Mouse (Mus musculus) olfactory bulb, adult 2 months (tissue): ENCODE results near the gene Phox2a. TPM values are rescaled to one million over a fixed set of nuclear protein-coding genes. Genes with fewer than 3 reads are reported as not detected.

Experiments
- H3K27ac ChIP-seq: fragments of 200-500 bp; 2 replicates; pipeline ENCODE4 v1.5.1; 2012; ENCODE audit warnings: low read depth, low read length; ENCODE audit not compliant: insufficient read depth
- H3K4me1 ChIP-seq: fragments of 200-500 bp; 2 replicates; pipeline ENCODE4 v1.6.1; 2012; ENCODE audit warnings: low read length; ENCODE audit not compliant: control insufficient read depth, insufficient read depth
- H3K4me3 ChIP-seq: fragments of 200-500 bp; 2 replicates; pipeline ENCODE4 v1.5.1; 2012; ENCODE audit warnings: mild to moderate bottlenecking, low read depth, low read length, moderate library complexity; ENCODE audit not compliant: insufficient read depth
- CTCF ChIP-seq: fragments of 200-500 bp; IDR thresholded peaks from 2 replicates; pipeline ENCODE4 v1.5.1; 2012; ENCODE audit warnings: low read depth, mild to moderate bottlenecking, low read length, moderate library complexity; ENCODE audit not compliant: insufficient read depth
- POLR2A ChIP-seq: fragments of 200-500 bp; IDR thresholded peaks from 2 replicates; pipeline ENCODE4 v1.6.1; 2012; ENCODE audit warnings: mild to moderate bottlenecking, low read depth, low read length, moderate library complexity; ENCODE audit not compliant: insufficient read depth
- WGBS: fragments of 180-500 bp; shearing (Covaris S2); methylation state at CpG from one replicate; pipeline ENCODE4 v1.1.7; 2018; 5-methylcytosine and 5-hydroxymethylcytosine counted together
- polyA plus RNA-seq: library from polyadenylated mRNA; stranded (reverse); fragments of >200 nt; gene quantifications from 2 replicates; pipeline ENCODE4 v1.2.4, GENCODE M21; 2012; ENCODE audit warnings: low replicate concordance; ENCODE audit not compliant: missing spikeins, insufficient read depth, insufficient read length

The Phox2a gene
- polyA plus RNA-seq: not detected in 2 replicates

DNA sequence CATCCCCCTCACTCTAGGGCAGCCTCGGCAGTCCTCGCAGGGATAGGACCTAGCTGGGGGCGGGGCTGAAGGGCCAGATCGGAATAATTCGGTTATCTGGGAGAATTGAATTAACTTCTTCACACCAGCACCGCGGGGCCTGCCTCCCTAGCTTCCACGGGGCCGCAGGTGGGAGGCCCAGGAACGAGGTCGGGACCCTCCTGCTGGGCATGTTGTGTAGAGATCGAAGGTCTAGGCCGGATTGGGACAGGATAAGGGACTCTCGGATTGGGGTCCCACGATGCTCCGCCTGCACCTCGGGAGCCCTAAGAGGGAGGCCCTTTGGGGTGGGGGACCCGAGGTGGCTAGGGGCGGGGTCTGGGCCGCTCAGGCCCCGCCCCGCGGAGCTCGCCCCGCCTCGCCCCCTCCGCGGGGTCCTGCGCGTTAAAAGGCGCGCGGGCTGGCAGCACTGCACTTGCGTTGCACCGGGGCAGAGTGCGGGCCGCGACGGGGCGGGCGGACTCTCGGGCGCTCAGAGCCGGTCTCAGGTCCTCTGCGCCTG is at the start of gene Phox2a:
Phox2a (plus strand) TSS at position 453 of the 541 bp plus-strand sequence.
- 2% methylated on average over 45 of the region's 45 CpGs for WGBS
- H3K4me1 ChIP-seq: peaks cover 20% of the 10 kb centered on the region
- TF ChIP-seq POLR2A (no peak), CTCF (no peak)
- no peak within 1 kb of the TSS; the same call in 1 of the 2 replicates for H3K4me3 ChIP-seq
- no peak within 1 kb of the TSS for H3K27ac ChIP-seq

- 58% methylated on average over 7 of the region's 7 CpGs for WGBS
- peaks cover 19% of the 10 kb centered on the region for H3K4me1 ChIP-seq
- no peak overlapping the region for H3K4me3 ChIP-seq
- TF ChIP-seq CTCF (no peak), POLR2A (no peak)
- peak overlapping the region; percentile 46; the same call in 1 of the 2 replicates for H3K27ac ChIP-seq
These were observed 48.1 kb upstream of the Phox2a start for GRCm38 (mm10) chr7:101770051-101770450.

DNA sequence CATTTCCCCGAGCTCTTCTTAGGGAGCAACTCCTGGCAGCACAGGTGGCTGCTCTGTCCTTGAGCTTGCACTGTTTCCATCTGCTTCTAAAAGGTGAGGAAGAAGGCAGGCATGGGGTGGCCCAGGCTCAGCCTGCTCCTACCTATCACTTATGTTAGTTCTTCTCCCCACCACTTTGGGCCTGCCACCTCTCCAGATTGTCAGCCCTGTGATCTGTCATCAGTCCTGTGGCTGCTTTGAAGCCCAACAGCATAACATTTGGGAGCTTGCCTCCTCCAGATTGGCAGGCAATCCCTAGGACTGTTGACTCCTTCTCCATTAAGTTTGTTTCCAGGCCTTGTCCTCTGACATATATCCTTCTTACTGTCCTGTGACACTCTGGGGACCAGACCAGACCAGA is 46.5 kb upstream of the Phox2a start:
- H3K4me1 ChIP-seq: peaks cover 19% of the 10 kb centered on the region
- H3K4me3 ChIP-seq: no peak overlapping the region
- WGBS: 95% methylated on average over 1 of the region's 1 CpGs
- TF ChIP-seq POLR2A (no peak), CTCF (no peak)
- H3K27ac ChIP-seq: no peak overlapping the region

- H3K27ac ChIP-seq: no peak overlapping the region
- TF ChIP-seq POLR2A: no peak
- TF ChIP-seq CTCF: no peak
- H3K4me1 ChIP-seq: peaks cover 16% of the 10 kb centered on the region
- WGBS: 38% methylated on average over 8 of the region's 8 CpGs
- H3K4me3 ChIP-seq: no peak overlapping the region
These were observed 45.4 kb upstream of the Phox2a start for GRCm38 (mm10) chr7:101772687-101773086.

GRCm38 (mm10) chr7:101777053-101777452 is 41.1 kb upstream of the Phox2a start:
- H3K4me3 ChIP-seq: no peak overlapping the region
- 93% methylated on average over 1 of the region's 1 CpGs for WGBS
- H3K27ac ChIP-seq: no peak overlapping the region
- no peak for TF ChIP-seq CTCF
- TF ChIP-seq POLR2A: no peak
- H3K4me1 ChIP-seq: peaks cover 8% of the 10 kb centered on the region

GRCm38 (mm10) chr7:101820295-101821030 is 2.4 kb downstream of the Phox2a start:
- Histone ChIP-seq H3K27ac (no peak overlapping the region), H3K4me3 (peak overlapping the region; percentile 9; the same call in 1 of the 2 replicates)
- 10% methylated on average over 35 of the region's 35 CpGs for WGBS

GRCm38 (mm10) chr7:101821571-101822501 is 3.7 kb downstream of the Phox2a start:
- 3% methylated on average over 62 of the region's 71 CpGs for WGBS

More at GRCm38 (mm10) chr7:101820295-101821030, 2.4 kb downstream of the Phox2a start:
- TF ChIP-seq CTCF (no peak), POLR2A (no peak)
- H3K4me1 ChIP-seq: peaks cover 20% of the 10 kb centered on the region

DNA sequence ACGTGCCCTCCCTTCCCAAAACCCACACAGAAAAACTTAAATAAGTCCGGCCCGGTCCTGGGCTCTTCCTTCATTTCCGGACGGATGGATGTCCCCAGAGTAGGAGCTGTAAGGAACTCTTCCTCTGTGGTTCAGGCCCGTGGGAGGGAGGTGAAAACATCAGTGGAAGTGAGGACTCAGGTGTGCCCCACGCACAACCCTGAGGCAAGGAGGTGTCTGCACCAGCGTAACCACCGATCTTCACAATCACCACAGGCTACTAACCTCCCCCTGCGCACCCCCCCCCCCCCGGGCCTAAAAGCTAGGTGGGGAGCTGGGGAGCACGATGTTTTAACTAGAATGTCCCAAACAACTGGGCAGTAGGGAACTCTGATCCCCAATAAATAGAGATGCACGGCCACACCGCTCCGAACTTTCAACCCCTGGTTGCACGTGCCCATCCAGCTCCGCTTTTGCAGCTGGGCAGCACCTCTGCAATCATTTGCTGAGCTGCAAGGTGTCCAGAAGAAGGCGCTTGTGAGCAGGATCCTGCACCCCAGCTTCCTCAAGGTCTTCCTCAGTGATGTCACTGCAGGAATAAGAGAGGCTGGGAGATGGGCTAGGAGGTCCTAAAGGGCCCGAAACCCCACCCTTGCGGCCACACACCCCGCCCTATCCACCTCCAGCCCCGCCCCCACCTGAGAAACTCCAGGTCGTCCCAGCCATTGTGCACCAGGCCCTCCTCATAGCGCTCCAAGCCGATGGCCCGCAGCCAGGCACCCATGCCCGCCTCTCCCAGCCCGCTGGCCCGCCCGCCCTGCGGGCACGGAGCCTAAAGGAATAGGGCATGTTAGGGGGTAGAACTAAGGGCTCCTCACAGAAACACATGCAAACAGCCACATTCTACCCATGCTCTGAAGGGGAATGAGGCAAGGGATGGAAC is 5.0 kb downstream of the Phox2a start:
- 59% methylated on average over 32 of the region's 32 CpGs for WGBS
- Histone ChIP-seq H3K4me3 (no peak overlapping the region), H3K4me1 (peaks cover 15% of the 10 kb centered on the region), H3K27ac (no peak overlapping the region)
- TF ChIP-seq POLR2A: no peak
- no peak for TF ChIP-seq CTCF

More at GRCm38 (mm10) chr7:101821571-101822501, 3.7 kb downstream of the Phox2a start:
- Histone ChIP-seq H3K27ac (no peak overlapping the region), H3K4me3 (peak overlapping the region; percentile 34), H3K4me1 (peaks cover 20% of the 10 kb centered on the region)
- TF ChIP-seq CTCF: no peak; the same call in 1 of the 2 replicates
